Mouse (Mus musculus) liver, adult (tissue): ENCODE data around the gene Prkag1.

Source experiments
- GATA4 ChIP-seq: IDR thresholded peaks from 2 replicates; pipeline ENCODE4 v1.6.1; 2014; ENCODE audit warnings: mild to moderate bottlenecking, low read length; ENCODE audit not compliant: insufficient replicate concordance

Gene Prkag1

GRCm38 (mm10) chr15:98830736-98831683 lies at the start of gene Prkag1:
TSS of gene Prkag1 (minus strand) at chr15:98831521.
- TF ChIP-seq GATA4: peak; percentile 44; the same call in 1 of the 2 replicates

- TF ChIP-seq GATA4: no peak
Measured at GRCm38 (mm10) chr15:98877331-98877730, 46.0 kb upstream of the Prkag1 start.

GRCm38 (mm10) chr15:98871916-98872888 lies 40.9 kb upstream of the Prkag1 start:
- TF ChIP-seq GATA4: peak; percentile 67; the same call in 1 of the 2 replicates

GRCm38 (mm10) chr15:98871070-98871915 lies 40.0 kb upstream of the Prkag1 start, which contains the start of gene Kmt2d:
TSS of gene Kmt2d (minus strand) at chr15:98871204.
- TF ChIP-seq GATA4: no peak

GRCm38 (mm10) chr15:98870179-98871069 lies 39.1 kb upstream of the Prkag1 start:
- TF ChIP-seq GATA4: no peak

GRCm38 (mm10) chr15:98869342-98870178 lies 38.2 kb upstream of the Prkag1 start:
- TF ChIP-seq GATA4: no peak

GRCm38 (mm10) chr15:98868346-98869063 lies 37.2 kb upstream of the Prkag1 start:
- no peak for TF ChIP-seq GATA4

- no peak for TF ChIP-seq GATA4
Measured at GRCm38 (mm10) chr15:98867321-98867720, 36.0 kb upstream of the Prkag1 start.

- TF ChIP-seq GATA4: no peak
Measured at GRCm38 (mm10) chr15:98866501-98866900, 35.2 kb upstream of the Prkag1 start.

- no peak for TF ChIP-seq GATA4
Measured at GRCm38 (mm10) chr15:98865771-98866170, 34.5 kb upstream of the Prkag1 start.

GRCm38 (mm10) chr15:98864951-98865350 lies 33.6 kb upstream of the Prkag1 start:
- no peak for TF ChIP-seq GATA4

GRCm38 (mm10) chr15:98863451-98863958 lies 32.2 kb upstream of the Prkag1 start:
- no peak for TF ChIP-seq GATA4
